Mouse (Mus musculus): ENCODE measurements around the gene Hcn2. TPM values are rescaled to one million over a fixed set of nuclear protein-coding genes. Genes with fewer than 3 reads are reported as not detected.

Gene Hcn2
- total and polyA plus RNA-seq, 3 experiments = 0.21 to 2.2 (median 0.44) TPM

GRCm38 (mm10) chr10:79712499-79713126 is 3.8 kb upstream of the Hcn2 start:
- H3K36me3 ChIP-seq (replicated peaks in 1 of 2; ENCODE audit: control insufficient read depth in 1 of 2, insufficient read depth in 1 of 2, low read length in 1 of 2) = peaks cover 37 to 49% of the 10 kb centered on the region in 2 experiments
- no peak overlapping the region for H3K27ac ChIP-seq (ENCODE audit: insufficient read depth, low read depth)
- dilution Hi-C loops (cut with MboI; ENCODE audit: extremely low pct_ligation_motif_present, extremely low pct_unique_long_range_greater_than_20kb, low sequenced_read_pairs) (no loop called here), in situ Hi-C loops (cut with MboI; ENCODE audit: low pct_ligation_motif_present, low pct_unique_long_range_greater_than_20kb, low sequenced_read_pairs) (no loop called here)
- peak; percentile 76 for DNase-seq (ENCODE audit: extremely low read depth)
- H3K4me3 ChIP-seq (replicated peaks in 1 of 3; ENCODE audit: low read depth in 2 of 3, low read length in 2 of 3, poor library complexity in 1 of 3) = no peak overlapping the region
- peaks cover 14% of the 10 kb centered on the region for H3K79me2 ChIP-seq (replicated peaks; ENCODE audit: control insufficient read depth, extremely low read depth, insufficient read depth, poor library complexity, severe bottlenecking)
- H3K4me1 ChIP-seq (ENCODE audit: control insufficient read depth in 1 of 2, insufficient read depth in 2 of 2) = peaks cover 7 to 14% of the 10 kb centered on the region in 2 experiments
- peaks cover under 1% of the 10 kb centered on the region for H3K9me3 ChIP-seq (replicated peaks; ENCODE audit: low read length)
- H3K4me2 ChIP-seq (ENCODE audit: insufficient read depth, low read depth, poor library complexity, severe bottlenecking) = no peak overlapping the region
- H3K9ac ChIP-seq (ENCODE audit: insufficient read depth, low read depth) = no peak overlapping the region
- TF ChIP-seq POLR2AphosphoS2 (IDR thresholded peaks at IDR 0.05; ENCODE audit: low read depth, low read length) (peak; percentile 93), POLR2A (IDR thresholded peaks at IDR 0.05; ENCODE audit: low read depth, low read length) (no peak; the same call in none of the 2 replicates), SMC3 (IDR thresholded peaks at IDR 0.05; ENCODE audit: low read depth, low read length) (peak; percentile 11; the same call in 1 of the 2 replicates), CTCF (conservative IDR thresholded peaks at IDR 0.05 in 1 of 2, IDR thresholded peaks at IDR 0.05 in 1 of 2; ENCODE audit: low read depth in 2 of 2, low read length in 2 of 2) (peak in 1 of 2 experiments; percentile 75; a peak in 3 of 4 replicates), MAX (IDR thresholded peaks at IDR 0.05; ENCODE audit: low read length) (no peak)
- H3K27me3 ChIP-seq (replicated peaks) = peaks cover 27% of the 10 kb centered on the region

GRCm38 (mm10) chr10:79713163-79713562 is 3.3 kb upstream of the Hcn2 start:
- TF ChIP-seq UBTF (IDR thresholded peaks at IDR 0.05; ENCODE audit: low read depth, low read length) (no peak), ZNF384 (IDR thresholded peaks at IDR 0.05; ENCODE audit: low read depth, low read length) (no peak), JUN (IDR thresholded peaks at IDR 0.05; ENCODE audit: insufficient read depth, low read depth, low read length) (no peak), MAX (IDR thresholded peaks at IDR 0.05; ENCODE audit: low read length) (no peak), POLR2AphosphoS2 (IDR thresholded peaks at IDR 0.05; ENCODE audit: low read depth, low read length) (peak; percentile 95)
- peaks cover 8 to 9% of the 10 kb centered on the region in 2 experiments for H3K4me1 ChIP-seq (ENCODE audit: control insufficient read depth in 1 of 2, insufficient read depth in 2 of 2)
- dilution Hi-C loops (cut with MboI; ENCODE audit: extremely low pct_ligation_motif_present, extremely low pct_unique_long_range_greater_than_20kb, low sequenced_read_pairs) (no loop called here), in situ Hi-C loops (cut with MboI; ENCODE audit: low pct_ligation_motif_present, low pct_unique_long_range_greater_than_20kb, low sequenced_read_pairs) (no loop called here)
- H3K27me3 ChIP-seq (replicated peaks) = peaks cover 33% of the 10 kb centered on the region
- H3K27ac ChIP-seq (ENCODE audit: insufficient read depth, low read depth) = no peak overlapping the region
- H3K79me2 ChIP-seq (replicated peaks; ENCODE audit: control insufficient read depth, extremely low read depth, insufficient read depth, poor library complexity, severe bottlenecking) = peaks cover 9% of the 10 kb centered on the region; the same call in 1 of the 2 replicates
- H3K36me3 ChIP-seq (replicated peaks in 1 of 2; ENCODE audit: control insufficient read depth in 1 of 2, insufficient read depth in 1 of 2, low read length in 1 of 2) = peaks cover 37 to 44% of the 10 kb centered on the region in 2 experiments
- DNase-seq (ENCODE audit: extremely low read depth) = no peak
- H3K4me2 ChIP-seq (ENCODE audit: insufficient read depth, low read depth, poor library complexity, severe bottlenecking) = no peak overlapping the region
- no peak overlapping the region for H3K4me3 ChIP-seq (replicated peaks in 1 of 3; ENCODE audit: low read depth in 2 of 3, low read length in 2 of 3, poor library complexity in 1 of 3)
- H3K9ac ChIP-seq (ENCODE audit: insufficient read depth, low read depth) = no peak overlapping the region
- peaks cover 3% of the 10 kb centered on the region for H3K9me3 ChIP-seq (replicated peaks; ENCODE audit: low read length)

GRCm38 (mm10) chr10:79714996-79715395 is 1.4 kb upstream of the Hcn2 start:
- no peak for DNase-seq (ENCODE audit: extremely low read depth)
- TF ChIP-seq CTCF (conservative IDR thresholded peaks at IDR 0.05 in 1 of 2, IDR thresholded peaks at IDR 0.05 in 1 of 2; ENCODE audit: low read depth in 2 of 2, low read length in 2 of 2) (no peak), CHD2 (IDR thresholded peaks at IDR 0.05; ENCODE audit: low read length) (no peak), MXI1 (IDR thresholded peaks at IDR 0.05; ENCODE audit: low read depth, low read length) (no peak), IRF4 (IDR thresholded peaks at IDR 0.05; ENCODE audit: low read depth, low read length) (no peak), TCF12 (IDR thresholded peaks at IDR 0.05; ENCODE audit: low read depth, low read length) (no peak), MAFK (IDR thresholded peaks at IDR 0.05; ENCODE audit: insufficient replicate concordance, low read length) (no peak), SMC3 (IDR thresholded peaks at IDR 0.05; ENCODE audit: low read depth, low read length) (no peak), ZNF384 (IDR thresholded peaks at IDR 0.05; ENCODE audit: low read depth, low read length) (no peak), JUN (IDR thresholded peaks at IDR 0.05; ENCODE audit: insufficient read depth, low read depth, low read length) (no peak), TBP (conservative IDR thresholded peaks at IDR 0.05; ENCODE audit: low read depth, low read length) (no peak), MEF2A (IDR thresholded peaks at IDR 0.05; ENCODE audit: borderline replicate concordance, low read depth, low read length) (no peak), CHD1 (IDR thresholded peaks at IDR 0.05; ENCODE audit: low read depth, low read length) (no peak), JUND (conservative IDR thresholded peaks at IDR 0.05; ENCODE audit: low read depth, low read length) (no peak), USF1 (IDR thresholded peaks at IDR 0.05; ENCODE audit: low read depth, low read length) (no peak), USF2 (conservative IDR thresholded peaks at IDR 0.05; ENCODE audit: low read depth, low read length) (no peak), EP300 (IDR thresholded peaks at IDR 0.05; ENCODE audit: low read length) (no peak)
- no peaks in the 10 kb centered on the region for H3K79me2 ChIP-seq (replicated peaks; ENCODE audit: control insufficient read depth, extremely low read depth, insufficient read depth, poor library complexity, severe bottlenecking)
- H3K4me3 ChIP-seq (replicated peaks in 1 of 3; ENCODE audit: low read depth in 2 of 3, low read length in 2 of 3, poor library complexity in 1 of 3) = no peak overlapping the region
- in situ Hi-C loops (cut with MboI; ENCODE audit: low pct_ligation_motif_present, low pct_unique_long_range_greater_than_20kb, low sequenced_read_pairs) = no loop called here
- H3K36me3 ChIP-seq (replicated peaks in 1 of 2; ENCODE audit: control insufficient read depth in 1 of 2, insufficient read depth in 1 of 2, low read length in 1 of 2) = peaks cover 21 to 26% of the 10 kb centered on the region in 2 experiments
- no peak overlapping the region for H3K9ac ChIP-seq (ENCODE audit: insufficient read depth, low read depth)
- dilution Hi-C loops (cut with MboI; ENCODE audit: extremely low pct_ligation_motif_present, extremely low pct_unique_long_range_greater_than_20kb, low sequenced_read_pairs) = no loop called here
- H3K9me3 ChIP-seq (replicated peaks; ENCODE audit: low read length) = peaks cover 3% of the 10 kb centered on the region
- peaks cover 51% of the 10 kb centered on the region for H3K27me3 ChIP-seq (replicated peaks)
- no peak overlapping the region for H3K27ac ChIP-seq (ENCODE audit: insufficient read depth, low read depth)
- H3K4me1 ChIP-seq (ENCODE audit: control insufficient read depth in 1 of 2, insufficient read depth in 2 of 2) = peaks cover 8 to 9% of the 10 kb centered on the region in 2 experiments
- H3K4me2 ChIP-seq (ENCODE audit: insufficient read depth, low read depth, poor library complexity, severe bottlenecking) = no peak overlapping the region

All from CH12.LX (cell line).